Mouse (Mus musculus) heart, embryonic 10.5 days (tissue): Measurements from ENCODE around the gene Gna15. TPM values are rescaled to one million over a fixed set of nuclear protein-coding genes. Genes with fewer than 3 reads are reported as not detected.

ENCODE experiments used
- DNase-seq: peaks from one replicate; pipeline ENCODE4 v3.0.0-alpha.2; 2017; ENCODE audit warnings: low spot score
- H3K27ac ChIP-seq: fragments of 300-500 bp; sonication (generic); 2 replicates; pipeline ENCODE4 v1.5.1; 2016; ENCODE audit warnings: mild to moderate bottlenecking
- H3K27me3 ChIP-seq: fragments of 300-500 bp; sonication (generic); 2 replicates; pipeline ENCODE4 v1.6.1; 2016; ENCODE audit warnings: mild to moderate bottlenecking; ENCODE audit not compliant: poor library complexity, insufficient read depth, severe bottlenecking
- H3K36me3 ChIP-seq: fragments of 300-500 bp; sonication (generic); 2 replicates; pipeline ENCODE4 v1.6.1; 2016; ENCODE audit warnings: mild to moderate bottlenecking, moderate library complexity
- H3K4me1 ChIP-seq: fragments of 300-500 bp; sonication (generic); 2 replicates; pipeline ENCODE4 v1.6.1; 2016; ENCODE audit warnings: mild to moderate bottlenecking
- H3K4me3 ChIP-seq: fragments of 300-500 bp; sonication (generic); 2 replicates; pipeline ENCODE4 v1.5.1; 2016; ENCODE audit warnings: mild to moderate bottlenecking, moderate library complexity
- H3K9me3 ChIP-seq: fragments of 300-500 bp; sonication (generic); 2 replicates; pipeline ENCODE4 v1.6.1; 2016; ENCODE audit warnings: mild to moderate bottlenecking, moderate library complexity
- WGBS: fragments of 180-500 bp; shearing (Covaris S2); methylation state at CpG from one replicate; pipeline ENCODE4 v1.1.7; 2016; 5-methylcytosine and 5-hydroxymethylcytosine counted together
- polyA plus RNA-seq: library from polyadenylated mRNA; unstranded; fragments of >200 nt; fragmentation: Nextera tagmentation; extraction: Ambion mirVana; gene quantifications from 2 replicates; pipeline ENCODE4 v1.2.1, GENCODE M21; 2016

Gene Gna15
- polyA plus RNA-seq, 1 experiment from 2014 or later, result 2.8 TPM

- no peaks in the 10 kb centered on the region for H3K27me3 ChIP-seq
- 2% methylated on average over 41 of the region's 41 CpGs for WGBS
- peak overlapping the region; percentile 69 for H3K4me3 ChIP-seq
- H3K36me3 ChIP-seq, result peaks cover 30% of the 10 kb centered on the region
- H3K27ac ChIP-seq, result peak overlapping the region; percentile 88
- peaks cover 40% of the 10 kb centered on the region for H3K4me1 ChIP-seq
- no peaks in the 10 kb centered on the region for H3K9me3 ChIP-seq
- DNase-seq, result no peak
Measured at GRCm38 (mm10) chr10:81495616-81496263, 28.3 kb downstream of the Gna15 start.

- no peak for DNase-seq
- WGBS, result 66% methylated on average over 6 of the region's 6 CpGs
- Histone ChIP-seq H3K27me3 (no peaks in the 10 kb centered on the region), H3K27ac (peak overlapping the region; percentile 88), H3K36me3 (peaks cover 36% of the 10 kb centered on the region), H3K9me3 (no peaks in the 10 kb centered on the region), H3K4me1 (peaks cover 40% of the 10 kb centered on the region), H3K4me3 (peak overlapping the region; percentile 69)
Measured at GRCm38 (mm10) chr10:81495151-81495550, 28.9 kb downstream of the Gna15 start.

- peak overlapping the region; percentile 69 for H3K4me3 ChIP-seq
- WGBS, result 88% methylated on average over 11 of the region's 11 CpGs
- H3K4me1 ChIP-seq, result peaks cover 39% of the 10 kb centered on the region
- no peak overlapping the region for H3K27ac ChIP-seq
- H3K27me3 ChIP-seq, result no peaks in the 10 kb centered on the region
- DNase-seq, result no peak
- no peaks in the 10 kb centered on the region for H3K9me3 ChIP-seq
- peaks cover 43% of the 10 kb centered on the region for H3K36me3 ChIP-seq
Measured at GRCm38 (mm10) chr10:81494260-81495041, 29.6 kb downstream of the Gna15 start.

- Histone ChIP-seq H3K9me3 (no peaks in the 10 kb centered on the region), H3K27me3 (no peaks in the 10 kb centered on the region), H3K4me3 (no peak overlapping the region), H3K4me1 (peaks cover 34% of the 10 kb centered on the region), H3K36me3 (peaks cover 51% of the 10 kb centered on the region), H3K27ac (no peak overlapping the region)
- no peak for DNase-seq
- 82% methylated on average over 8 of the region's 8 CpGs for WGBS
Measured at GRCm38 (mm10) chr10:81493601-81494220, 30.3 kb downstream of the Gna15 start.

- no peak for DNase-seq
- H3K4me3 ChIP-seq, result no peak overlapping the region
- peaks cover 61% of the 10 kb centered on the region for H3K36me3 ChIP-seq
Measured at GRCm38 (mm10) chr10:81492606-81493240, 31.3 kb downstream of the Gna15 start.

GRCm38 (mm10) chr10:81491018-81491417 is 33.0 kb downstream of the Gna15 start:
- WGBS, result 86% methylated on average over 9 of the region's 9 CpGs
- Histone ChIP-seq H3K27ac (no peak overlapping the region), H3K9me3 (no peaks in the 10 kb centered on the region), H3K36me3 (peaks cover 77% of the 10 kb centered on the region), H3K27me3 (no peaks in the 10 kb centered on the region), H3K4me3 (no peak overlapping the region), H3K4me1 (peaks cover 38% of the 10 kb centered on the region)
- no peak for DNase-seq

More at GRCm38 (mm10) chr10:81492606-81493240, 31.3 kb downstream of the Gna15 start:
- no peak overlapping the region for H3K27ac ChIP-seq
- H3K4me1 ChIP-seq, result peaks cover 41% of the 10 kb centered on the region
- H3K27me3 ChIP-seq, result no peaks in the 10 kb centered on the region
- 90% methylated on average over 11 of the region's 11 CpGs for WGBS
- H3K9me3 ChIP-seq, result no peaks in the 10 kb centered on the region

GRCm38 (mm10) chr10:81489941-81490340 is 34.1 kb downstream of the Gna15 start:
- peaks cover 30% of the 10 kb centered on the region for H3K4me1 ChIP-seq
- no peaks in the 10 kb centered on the region for H3K27me3 ChIP-seq
- WGBS, result 87% methylated on average over 14 of the region's 14 CpGs
- DNase-seq, result no peak
- H3K36me3 ChIP-seq, result peaks cover 77% of the 10 kb centered on the region
- H3K4me3 ChIP-seq, result no peak overlapping the region
- no peaks in the 10 kb centered on the region for H3K9me3 ChIP-seq
- no peak overlapping the region for H3K27ac ChIP-seq

GRCm38 (mm10) chr10:81488081-81488480 is 35.9 kb downstream of the Gna15 start:
- no peaks in the 10 kb centered on the region for H3K9me3 ChIP-seq
- H3K4me3 ChIP-seq, result no peak overlapping the region
- WGBS, result 55% methylated on average over 11 of the region's 11 CpGs
- no peak overlapping the region; the same call in 1 of the 2 replicates for H3K27ac ChIP-seq
- no peak for DNase-seq
- H3K27me3 ChIP-seq, result no peaks in the 10 kb centered on the region
- H3K4me1 ChIP-seq, result peaks cover 13% of the 10 kb centered on the region
- peaks cover 70% of the 10 kb centered on the region for H3K36me3 ChIP-seq

- H3K36me3 ChIP-seq, result peaks cover 55% of the 10 kb centered on the region
- 88% methylated on average over 10 of the region's 10 CpGs for WGBS
Measured at GRCm38 (mm10) chr10:81486496-81486895, 37.5 kb downstream of the Gna15 start.

GRCm38 (mm10) chr10:81485479-81486018 is 38.5 kb downstream of the Gna15 start:
- 64% methylated on average over 7 of the region's 7 CpGs for WGBS
- no peak for DNase-seq
- Histone ChIP-seq H3K27me3 (peaks cover 24% of the 10 kb centered on the region), H3K36me3 (peaks cover 45% of the 10 kb centered on the region), H3K27ac (no peak overlapping the region), H3K4me1 (peaks cover 27% of the 10 kb centered on the region), H3K9me3 (no peaks in the 10 kb centered on the region), H3K4me3 (no peak overlapping the region)

More at GRCm38 (mm10) chr10:81486496-81486895, 37.5 kb downstream of the Gna15 start:
- no peak for DNase-seq
- Histone ChIP-seq H3K27ac (no peak overlapping the region), H3K4me1 (peaks cover 27% of the 10 kb centered on the region), H3K9me3 (no peaks in the 10 kb centered on the region), H3K27me3 (peaks cover 15% of the 10 kb centered on the region), H3K4me3 (no peak overlapping the region)

- Histone ChIP-seq H3K4me1 (peaks cover 27% of the 10 kb centered on the region), H3K27me3 (peaks cover 29% of the 10 kb centered on the region), H3K27ac (no peak overlapping the region), H3K36me3 (peaks cover 40% of the 10 kb centered on the region), H3K4me3 (no peak overlapping the region), H3K9me3 (no peaks in the 10 kb centered on the region)
- WGBS, result 36% methylated on average over 2 of the region's 2 CpGs
- DNase-seq, result no peak
Measured at GRCm38 (mm10) chr10:81485060-81485449, 39.0 kb downstream of the Gna15 start.

- DNase-seq, result no peak
- Histone ChIP-seq H3K4me1 (peaks cover 27% of the 10 kb centered on the region), H3K36me3 (peaks cover 35% of the 10 kb centered on the region), H3K27ac (no peak overlapping the region), H3K27me3 (peaks cover 34% of the 10 kb centered on the region), H3K9me3 (no peaks in the 10 kb centered on the region), H3K4me3 (no peak overlapping the region)
- 70% methylated on average over 6 of the region's 6 CpGs for WGBS
Measured at GRCm38 (mm10) chr10:81484441-81485059, 39.5 kb downstream of the Gna15 start.
